Mouse (Mus musculus) limb, embryonic 13.5 days (tissue): ENCODE measurements at regions not wholly inside any gene's neighbourhood (a gene's known extent, or its start where the extent isn't known, plus 50 kb on each side); places are given as distances from the start of the nearest gene placed in this dataset.
"Not testable (repeated sequence)": the region's sequence is repeated elsewhere in the genome, so short reads cannot be mapped to it uniquely, and the experiment has no call there.

Experiments
- ATAC-seq: fragments of 200-750 bp; cut with Nextera tagmentation; 2 replicates; pipeline ENCODE4 v1.8.0; 2017; ENCODE audit warnings: low read depth, moderate number of reproducible peaks, moderate TSS enrichment; ENCODE audit not compliant: low FRiP score
- H3K27ac ChIP-seq: fragments of 300-500 bp; sonication (generic); 2 replicates; pipeline ENCODE4 v1.5.1; 2015; ENCODE audit warnings: inconsistent platforms, mild to moderate bottlenecking, moderate library complexity
- H3K27me3 ChIP-seq: fragments of 300-500 bp; sonication (generic); 2 replicates; pipeline ENCODE4 v1.6.1; 2015; ENCODE audit warnings: mild to moderate bottlenecking, inconsistent platforms
- H3K36me3 ChIP-seq: fragments of 300-500 bp; sonication (generic); 2 replicates; pipeline ENCODE4 v1.6.1; 2015; ENCODE audit warnings: inconsistent platforms, mild to moderate bottlenecking, moderate library complexity
- H3K4me1 ChIP-seq: fragments of 300-500 bp; sonication (generic); 2 replicates; pipeline ENCODE4 v1.6.1; 2015; ENCODE audit warnings: inconsistent platforms
- H3K4me2 ChIP-seq: fragments of 300-500 bp; sonication (generic); replicated peaks from 2 replicates; pipeline ENCODE4 v1.6.1; 2015; ENCODE audit warnings: inconsistent platforms, mild to moderate bottlenecking, moderate library complexity
- H3K4me3 ChIP-seq: fragments of 300-500 bp; sonication (generic); 2 replicates; pipeline ENCODE4 v1.5.1; 2015; ENCODE audit warnings: moderate library complexity, mild to moderate bottlenecking, inconsistent platforms
- H3K9ac ChIP-seq: fragments of 300-500 bp; sonication (generic); 2 replicates; pipeline ENCODE4 v1.6.1; 2015; ENCODE audit warnings: mild to moderate bottlenecking, inconsistent platforms
- H3K9me3 ChIP-seq: fragments of 300-500 bp; sonication (generic); 2 replicates; pipeline ENCODE4 v1.6.1; 2016; ENCODE audit warnings: inconsistent platforms
- WGBS: fragments of 180-500 bp; shearing (Covaris S2); methylation state at CpG from one replicate; pipeline ENCODE4 v1.1.7; 2015; 5-methylcytosine and 5-hydroxymethylcytosine counted together

DNA sequence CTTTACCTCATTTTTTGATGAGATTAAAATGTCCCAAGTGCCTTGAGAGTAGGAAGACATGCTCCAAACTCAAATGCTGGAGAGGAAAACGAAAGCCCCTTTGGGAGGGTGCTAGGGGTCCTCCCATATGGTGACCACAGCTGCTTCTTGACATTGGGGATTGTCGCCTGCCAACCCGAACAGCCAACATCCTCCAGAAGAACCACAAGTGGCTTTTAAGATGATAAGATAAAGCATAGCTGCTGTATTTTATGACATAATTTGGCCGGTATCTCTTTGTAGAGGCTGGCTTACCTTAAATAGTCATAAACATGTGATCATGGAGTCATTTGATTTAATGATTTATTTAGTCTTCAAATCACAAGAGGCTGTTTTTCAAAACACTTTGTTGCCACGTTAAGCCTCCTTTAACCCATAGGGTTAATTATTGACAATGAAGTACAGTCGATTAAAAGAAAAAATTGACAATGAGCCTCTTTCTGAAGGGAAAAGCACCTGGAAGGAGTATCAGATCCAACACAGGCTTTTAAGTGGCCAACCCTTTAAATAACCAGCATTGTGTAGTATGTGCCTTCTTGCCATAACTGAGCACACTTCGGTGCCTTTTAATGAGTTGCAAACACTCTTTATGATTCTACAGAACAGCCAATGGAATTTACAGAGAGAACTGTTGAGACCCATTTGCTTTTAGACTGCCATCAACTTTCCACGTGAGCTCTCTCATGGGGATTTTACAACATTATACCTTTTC is 76.1 kb upstream of the Cdk6 start:
- H3K27me3 ChIP-seq, result peaks cover 29% of the 10 kb centered on the region
- not testable (repeated sequence) for H3K27ac ChIP-seq, H3K9me3 ChIP-seq, H3K4me3 ChIP-seq, H3K4me2 ChIP-seq, H3K36me3 ChIP-seq, ATAC-seq, H3K9ac ChIP-seq
- peaks cover 14% of the 10 kb centered on the region for H3K4me1 ChIP-seq
- 55% methylated on average over 8 of the region's 8 CpGs for WGBS

DNA sequence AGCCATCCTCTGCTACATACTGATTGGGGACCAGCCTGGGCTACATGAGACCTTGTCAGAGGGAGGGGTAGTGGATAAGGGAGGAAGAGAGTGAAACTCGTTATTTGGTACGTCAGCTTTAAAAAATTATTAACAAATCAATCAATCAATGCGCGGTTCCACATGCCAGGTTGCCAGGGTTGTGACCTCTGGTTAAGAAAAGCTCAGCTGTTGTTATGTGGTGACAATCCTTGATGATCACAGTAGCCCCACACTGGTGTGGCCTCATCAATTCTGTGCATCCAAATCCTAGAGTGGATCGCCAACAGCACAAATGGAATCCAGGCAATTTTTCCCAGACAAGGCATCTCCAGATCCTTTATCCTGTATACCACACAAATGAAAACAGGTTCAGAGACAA is 74.3 kb upstream of the Cdk6 start:
- Histone ChIP-seq H3K27ac (no peak overlapping the region), H3K4me2 (no peak overlapping the region), H3K4me1 (peaks cover 14% of the 10 kb centered on the region), H3K9ac (no peak overlapping the region), H3K27me3 (peaks cover 37% of the 10 kb centered on the region), H3K4me3 (no peak overlapping the region), H3K9me3 (no peaks in the 10 kb centered on the region), H3K36me3 (no peaks in the 10 kb centered on the region)
- no peak for ATAC-seq
- 77% methylated on average over 5 of the region's 5 CpGs for whole genome bisulfite sequencing

DNA sequence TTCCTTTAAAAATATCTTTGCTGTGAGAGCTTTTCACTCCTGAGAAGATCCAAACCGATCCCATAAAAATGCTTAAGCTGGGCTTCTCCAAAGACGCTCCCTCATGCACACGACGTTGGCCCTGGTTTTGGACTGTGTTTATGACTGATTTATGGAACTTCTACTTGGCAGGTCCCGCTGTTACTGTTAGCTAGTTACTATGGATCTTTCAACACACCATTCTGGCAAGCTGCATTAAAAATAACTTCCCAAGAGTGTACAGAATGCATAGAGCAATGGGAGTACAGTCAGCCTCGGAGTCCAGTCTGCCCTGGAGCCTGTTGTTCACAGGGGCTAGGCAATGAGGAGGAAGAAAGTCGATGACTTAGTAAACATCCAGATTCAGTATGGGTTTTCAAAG is 71.5 kb upstream of the Cdk6 start:
- Histone ChIP-seq H3K9me3 (no peaks in the 10 kb centered on the region), H3K4me3 (no peak overlapping the region), H3K27me3 (peaks cover 43% of the 10 kb centered on the region), H3K36me3 (no peaks in the 10 kb centered on the region), H3K9ac (no peak overlapping the region), H3K4me1 (peaks cover 14% of the 10 kb centered on the region), H3K27ac (no peak overlapping the region), H3K4me2 (no peak overlapping the region)
- no peak for ATAC-seq
- 40% methylated on average over 7 of the region's 7 CpGs for WGBS

DNA sequence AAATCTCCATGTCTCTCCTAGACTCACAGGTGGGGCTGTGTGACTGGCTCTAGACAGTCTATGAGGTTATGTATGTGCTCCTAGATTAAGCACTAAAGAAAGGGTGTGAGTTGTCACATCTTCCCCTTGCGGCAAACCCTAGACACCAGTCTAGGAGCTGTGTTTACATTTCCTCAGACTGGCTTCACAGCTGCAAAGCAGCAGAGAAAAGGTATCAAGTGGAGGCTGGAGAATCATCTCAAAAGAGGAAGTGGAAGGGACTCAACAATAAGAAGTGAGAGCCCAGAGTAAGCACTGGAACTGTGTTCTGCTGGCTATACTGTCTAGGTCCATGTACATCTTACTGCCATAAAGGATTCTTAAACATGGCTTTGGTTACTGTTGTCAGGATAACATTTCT is 68.1 kb upstream of the Cdk6 start:
- Histone ChIP-seq H3K27me3 (peaks cover 23% of the 10 kb centered on the region), H3K4me1 (peaks cover 14% of the 10 kb centered on the region)
- H3K4me3 ChIP-seq, H3K36me3 ChIP-seq, ATAC-seq, H3K9me3 ChIP-seq, H3K9ac ChIP-seq, H3K4me2 ChIP-seq, H3K27ac ChIP-seq: not testable (repeated sequence)
- 73% methylated on average over 1 of the region's 1 CpGs for WGBS

- H3K4me1 ChIP-seq, H3K9ac ChIP-seq, H3K9me3 ChIP-seq, H3K27ac ChIP-seq, H3K4me3 ChIP-seq, H3K36me3 ChIP-seq, ATAC-seq, H3K4me2 ChIP-seq, H3K27me3 ChIP-seq: not testable (repeated sequence)
- WGBS, result 89% methylated on average over 16 of the region's 16 CpGs
These were observed 64.0 kb upstream of the Cdk6 start for GRCm38 (mm10) chr5:3277241-3277640.

- H3K9ac ChIP-seq, H3K4me3 ChIP-seq, H3K27ac ChIP-seq, H3K36me3 ChIP-seq, H3K27me3 ChIP-seq, H3K9me3 ChIP-seq, H3K4me2 ChIP-seq, H3K4me1 ChIP-seq, ATAC-seq: not testable (repeated sequence)
- WGBS, result 85% methylated on average over 5 of the region's 5 CpGs
These were observed 62.3 kb upstream of the Cdk6 start for GRCm38 (mm10) chr5:3278956-3279355.

DNA sequence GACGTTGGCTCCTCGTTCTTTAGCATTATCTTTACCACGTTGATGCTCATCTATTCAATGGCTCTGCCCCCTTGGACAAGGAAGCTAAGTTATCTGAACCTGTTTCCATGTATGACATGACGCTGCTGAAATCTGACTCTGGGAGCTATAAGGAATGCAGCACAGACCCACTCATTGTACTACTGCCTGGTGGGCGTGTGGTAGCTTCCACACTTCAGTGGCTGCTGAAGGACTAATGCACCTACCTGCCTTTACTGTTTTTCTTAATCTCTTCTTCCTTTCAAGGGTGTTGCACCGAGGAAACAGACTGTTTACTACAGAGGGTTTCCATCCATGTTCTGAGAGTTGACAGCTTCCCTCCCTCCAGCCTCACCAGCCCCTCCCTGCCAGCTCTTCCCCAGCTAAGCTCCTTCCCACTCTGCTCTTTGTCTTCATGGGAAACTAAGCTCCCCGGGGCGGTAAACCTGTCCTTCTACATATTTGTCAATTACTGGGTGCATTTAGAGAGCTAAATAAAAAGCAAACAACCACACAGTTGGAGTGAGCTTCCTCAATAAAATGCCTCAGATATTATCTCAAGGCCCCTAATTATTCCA is 59.3 kb upstream of the Cdk6 start:
- 64% methylated on average over 8 of the region's 8 CpGs for WGBS
- ATAC-seq, H3K36me3 ChIP-seq, H3K27me3 ChIP-seq, H3K27ac ChIP-seq, H3K4me2 ChIP-seq, H3K4me3 ChIP-seq, H3K4me1 ChIP-seq, H3K9me3 ChIP-seq, H3K9ac ChIP-seq: not testable (repeated sequence)

GRCm38 (mm10) chr5:3283083-3283482 is 58.2 kb upstream of the Cdk6 start:
- WGBS, result 89% methylated on average over 3 of the region's 3 CpGs
- Histone ChIP-seq H3K4me3 (no peak overlapping the region), H3K9me3 (0 out of 2 replicates have a peak, but pooled peaks cover 4% of the 10 kb centered on the region), H3K4me2 (no peak overlapping the region), H3K9ac (no peak overlapping the region), H3K4me1 (no peaks in the 10 kb centered on the region), H3K36me3 (no peaks in the 10 kb centered on the region), H3K27me3 (no peaks in the 10 kb centered on the region), H3K27ac (no peak overlapping the region)
- no peak for ATAC-seq

DNA sequence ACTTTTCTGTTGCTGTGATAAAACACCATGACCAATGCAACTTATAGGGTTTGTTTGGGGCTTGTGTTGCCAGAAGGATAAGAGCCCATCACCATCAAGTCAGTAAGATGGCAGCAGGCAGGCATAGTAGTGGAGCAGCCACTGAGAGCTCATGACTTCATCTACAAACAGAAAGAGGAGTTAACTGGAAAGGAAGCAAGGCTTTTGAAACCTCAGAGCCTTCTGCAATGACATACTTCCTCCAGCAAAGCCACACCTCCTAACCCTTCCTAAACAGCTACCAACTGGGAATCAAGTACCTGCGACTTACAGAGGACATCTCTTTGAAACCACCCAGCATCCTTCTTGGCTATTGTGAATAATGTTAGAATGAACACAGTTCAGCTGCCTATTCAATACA is 57.0 kb upstream of the Cdk6 start:
- not testable (repeated sequence) for H3K27ac ChIP-seq, H3K4me3 ChIP-seq, ATAC-seq, H3K9ac ChIP-seq, H3K27me3 ChIP-seq, H3K36me3 ChIP-seq, H3K9me3 ChIP-seq, H3K4me1 ChIP-seq, H3K4me2 ChIP-seq
- 94% methylated on average over 1 of the region's 1 CpGs for WGBS

DNA sequence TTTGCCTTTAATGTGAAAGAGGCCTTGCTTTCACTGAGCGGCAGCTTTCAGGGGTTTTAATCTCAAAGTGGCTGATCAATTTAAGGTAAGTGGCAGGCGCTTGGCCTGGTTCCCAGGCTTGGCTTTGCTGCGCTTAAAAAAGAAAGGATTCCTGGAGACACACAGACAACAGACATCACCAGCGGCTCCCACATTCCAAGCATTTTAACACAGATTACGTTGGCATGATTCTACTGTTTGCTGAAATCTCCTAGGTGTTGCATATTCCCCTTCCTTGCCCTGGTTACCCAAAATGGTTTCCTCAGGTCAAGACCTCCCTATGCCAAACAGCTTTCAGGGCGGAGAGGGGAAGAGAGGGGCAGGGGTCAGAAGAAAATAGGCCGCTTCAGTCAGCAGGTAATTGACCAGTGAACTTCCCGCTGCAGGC is 51.3 kb upstream of the Cdk6 start:
- H3K4me1 ChIP-seq, H3K9me3 ChIP-seq, H3K9ac ChIP-seq, H3K27me3 ChIP-seq, H3K4me3 ChIP-seq, H3K36me3 ChIP-seq, ATAC-seq, H3K27ac ChIP-seq, H3K4me2 ChIP-seq: not testable (repeated sequence)
- 26% methylated on average over 8 of the region's 8 CpGs for WGBS
